Mouse (Mus musculus) heart, postnatal 14 days (tissue): Measurements from ENCODE around the gene Heatr9. TPM values are rescaled to one million over a fixed set of nuclear protein-coding genes. Genes with fewer than 3 reads are reported as not detected.

Experiments
- total RNA-seq, 2 experiments: library from RNA; stranded (reverse); gene quantifications; 2 replicates each; pipeline ENCODE4 v1.2.3; 2021

Heatr9 gene
- total RNA-seq, 2 experiments from 2014 or later = not detected

Other genes with a start within 250 kb of the Heatr9 start
- under 1 TPM; 0.07 to 0.19 TPM for gene Slfn14, start 235.4 kb downstream of the Heatr9 start, total RNA-seq
- gene Ap2b1, start 223.2 kb downstream of the Heatr9 start, total RNA-seq = 10 to 100 TPM; 52.6 to 58.6 TPM
- 10 to 100 TPM in 1 of 2 experiments, 1 to 10 TPM in 1; 9.3 to 13.6 TPM for gene Pex12, start 219.6 kb downstream of the Heatr9 start, total RNA-seq
- gene Rasl10b, start 113.0 kb downstream of the Heatr9 start, total RNA-seq = 10 to 100 TPM; 30.4 to 31.9 TPM
- gene Gas2l2, start 92.7 kb downstream of the Heatr9 start, total RNA-seq = under 1 TPM in 1 of 2 experiments, not detected in 1; 0.24 TPM
- not detected for gene 1700020L24Rik, start 84.5 kb downstream of the Heatr9 start, total RNA-seq
- 1 to 10 TPM; 7.6 to 9.6 TPM for gene Mmp28, start 59.1 kb downstream of the Heatr9 start, total RNA-seq
- gene Taf15, start 49.1 kb downstream of the Heatr9 start, total RNA-seq = 10 to 100 TPM; 37.8 to 38.5 TPM
- gene Ccl5, start 8.3 kb upstream of the Heatr9 start, total RNA-seq = under 1 TPM in 1 of 2 experiments, not detected in 1; 0.93 TPM
- gene Ccl9, start 56.5 kb upstream of the Heatr9 start, total RNA-seq = 1 to 10 TPM; 7.9 to 8.9 TPM
- 10 to 100 TPM in 1 of 2 experiments, 1 to 10 TPM in 1; 9.9 to 12.8 TPM for gene Ccl6, start 70.9 kb upstream of the Heatr9 start, total RNA-seq
- not detected for gene Rpl9-ps1, start 123.4 kb upstream of the Heatr9 start, total RNA-seq
- gene Ccl3, start 127.2 kb upstream of the Heatr9 start, total RNA-seq = not detected
- gene Ccl4, start 140.4 kb upstream of the Heatr9 start, total RNA-seq = not detected
- 1 to 10 TPM; 2.2 to 3.1 TPM for gene Wfdc17, start 181.8 kb upstream of the Heatr9 start, total RNA-seq
- not detected for gene Wfdc18, start 186.8 kb upstream of the Heatr9 start, total RNA-seq
- gene Wfdc21, start 224.8 kb upstream of the Heatr9 start, total RNA-seq = under 1 TPM; 0.76 to 0.80 TPM
- 1 to 10 TPM; 6.1 to 7.7 TPM for gene Heatr6, start 231.5 kb upstream of the Heatr9 start, total RNA-seq